Mouse (Mus musculus) CD8-positive naive resting alpha-beta T cell, adult 57 days (primary cell): ENCODE measurements around the gene Pabpc5. TPM values are rescaled to one million over a fixed set of nuclear protein-coding genes. Genes with fewer than 3 reads are reported as not detected.

Experiments used
- total RNA-seq: library from RNA; stranded (reverse); gene quantifications from one replicate; pipeline ENCODE4 v1.2.4, GENCODE M21; 2023

Pabpc5 gene
- total RNA-seq, result not detected

DNA sequence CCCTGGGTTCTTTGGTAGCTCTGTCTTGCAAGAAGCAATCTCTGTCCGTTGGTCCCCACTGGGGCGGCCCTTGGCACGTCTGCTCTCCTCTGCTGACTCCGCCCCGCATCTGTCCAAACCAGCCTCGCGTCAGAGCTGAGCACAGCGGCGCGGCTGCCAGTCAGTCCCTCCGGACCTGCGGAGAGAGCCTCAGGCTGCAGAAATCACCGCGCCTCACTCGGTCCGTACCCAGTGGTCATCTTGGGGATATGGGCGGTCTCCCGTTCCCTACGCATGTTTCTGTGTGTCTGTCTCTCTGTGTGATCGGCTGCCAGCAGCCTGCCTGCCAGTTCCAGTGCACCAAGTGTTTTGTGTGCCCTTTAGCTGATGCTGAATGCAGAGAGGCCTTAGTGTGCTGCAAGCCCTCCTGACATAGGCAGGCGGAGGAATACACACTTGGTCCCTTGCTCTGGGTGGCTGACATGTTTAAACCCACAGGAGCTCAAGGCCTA, at the start of gene Pabpc5:
Gene Pabpc5, plus strand, starts transcription at position 116 of the 491 bp plus-strand sequence.

